Mouse (Mus musculus): ENCODE results near the gene Frs2.

DNA sequence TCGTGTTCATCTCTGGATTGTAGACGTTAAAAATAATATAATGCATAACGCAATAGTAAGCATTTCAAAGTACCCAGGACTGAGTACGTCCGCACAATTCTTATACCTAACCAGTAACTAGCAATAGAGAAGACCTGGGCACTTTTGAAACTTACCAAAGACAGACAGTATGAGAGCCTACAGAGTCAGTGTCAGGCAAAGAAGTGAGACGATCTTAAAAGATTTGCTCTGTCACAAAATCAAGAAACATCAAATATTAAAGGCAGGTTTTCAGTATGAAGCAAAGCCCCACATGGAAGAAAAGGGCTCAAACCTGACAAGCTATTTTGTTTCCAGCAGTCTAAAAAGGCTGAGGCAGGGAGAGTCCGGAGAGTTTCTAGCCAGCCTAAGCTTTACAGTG is 907 bp upstream of the Frs2 start:
- TF ChIP-seq CTCF (IDR thresholded peaks at IDR 0.05; ENCODE audit: low read depth) (no peak), EP300 (IDR thresholded peaks at IDR 0.05; ENCODE audit: low read depth) (no peak)

Measured in liver, postnatal 0 days (tissue).